Mouse (Mus musculus): ENCODE measurements at regions not wholly inside any gene's neighbourhood (a gene's known extent, or its start where the extent isn't known, plus 50 kb on each side); places are given as distances from the start of the nearest gene placed in this dataset.

DNA sequence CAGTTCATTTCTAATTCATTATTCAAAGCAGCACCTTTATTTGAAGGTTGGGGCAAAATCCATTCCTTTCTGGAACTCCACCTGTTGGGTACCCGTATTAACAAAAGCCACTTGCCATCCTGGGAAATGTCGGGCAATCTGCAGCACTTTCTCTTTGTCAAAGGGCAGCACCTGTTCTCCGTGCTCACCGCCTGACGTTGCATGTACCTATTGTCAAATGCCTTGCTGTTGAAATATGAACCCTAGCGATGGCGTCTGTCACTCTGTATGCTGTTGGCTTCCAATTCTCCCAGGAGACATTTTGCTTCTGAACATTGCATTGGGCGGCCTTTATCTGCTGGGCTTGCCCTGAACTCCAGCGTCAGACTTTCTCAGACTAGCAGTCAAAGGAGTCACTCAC is 55.3 kb upstream of the Synm start:
- no peak for DNase-seq (ENCODE audit: low spot score)
